Mouse (Mus musculus): ENCODE data around the gene Prf1. TPM values are rescaled to one million over a fixed set of nuclear protein-coding genes. Genes with fewer than 3 reads are reported as not detected.

Gene Prf1
- polyA plus RNA-seq, 1 experiment from 2014 or later, result not detected

Other genes with a start within 250 kb of the Prf1 start
- gene Pcbd1, start 208.5 kb upstream of the Prf1 start, polyA plus RNA-seq (2015; fragmentation: Nextera tagmentation; extraction: Ambion mirVana), result 123 and 124 TPM in 2 replicates
- gene Sgpl1, start 150.1 kb upstream of the Prf1 start, polyA plus RNA-seq (2015; fragmentation: Nextera tagmentation; extraction: Ambion mirVana), result 52.8 and 52.9 TPM in 2 replicates
- not detected in 2 replicates for gene Tbata, start 125.9 kb upstream of the Prf1 start, polyA plus RNA-seq (2015; fragmentation: Nextera tagmentation; extraction: Ambion mirVana)
- 1.6 and 1.8 TPM in 2 replicates for gene Adamts14, start 24.4 kb upstream of the Prf1 start, polyA plus RNA-seq (2015; fragmentation: Nextera tagmentation; extraction: Ambion mirVana)
- gene Pald1, start 85.7 kb downstream of the Prf1 start, polyA plus RNA-seq (2015; fragmentation: Nextera tagmentation; extraction: Ambion mirVana), result 17.0 and 18.1 TPM in 2 replicates
- gene Nodal, start 120.1 kb downstream of the Prf1 start, polyA plus RNA-seq (2015; fragmentation: Nextera tagmentation; extraction: Ambion mirVana), result 0.21 and 0.31 TPM in 2 replicates
- 40.7 and 46.6 TPM in 2 replicates for gene Eif4ebp2, start 154.8 kb downstream of the Prf1 start, polyA plus RNA-seq (2015; fragmentation: Nextera tagmentation; extraction: Ambion mirVana)
- 5.6 and 6.0 TPM in 2 replicates for gene Lrrc20, start 178.0 kb downstream of the Prf1 start, polyA plus RNA-seq (2015; fragmentation: Nextera tagmentation; extraction: Ambion mirVana)